Mouse (Mus musculus): ENCODE measurements around the gene Map3k11. TPM values are rescaled to one million over a fixed set of nuclear protein-coding genes. Genes with fewer than 3 reads are reported as not detected.

Map3k11 gene
- total RNA-seq, 2 experiments from 2014 or later = 16.1 to 17.2 TPM

- peak; percentile 83 to 86 for DNase-seq (ENCODE audit: low spot score in 2 of 2)
- intact Hi-C loops (cut with DNase I) = loop anchor here (1.0 to 2.0 kb wide), 3 partner anchors 16 to 43 kb away; partner anchors contain the start of genes Map3k11, Pcnx3 and Scyl1
Measured at GRCm38 (mm10) chr19:5727701-5728100, 39.2 kb downstream of the Map3k11 start.

- DNase-seq (ENCODE audit: low spot score in 2 of 2) = peak; percentile 61 to 63
- intact Hi-C loops (cut with DNase I) = loop anchor here (1.0 to 2.0 kb wide), 3 partner anchors 18 to 42 kb away; partner anchors contain the start of genes Map3k11, Pcnx3 and Scyl1
Measured at GRCm38 (mm10) chr19:5728631-5729443, 40.3 kb downstream of the Map3k11 start.

- intact Hi-C loops (cut with DNase I) = loop anchor here (2.0 kb wide), 2 partner anchors 41 kb away; partner anchors contain the start of genes Map3k11, Pcnx3 and Scyl1
- peak; percentile 81 to 83 for DNase-seq (ENCODE audit: low spot score in 2 of 2)
Measured at GRCm38 (mm10) chr19:5729444-5729815, 40.9 kb downstream of the Map3k11 start, which contains the start of gene Fam89b. Gene Fam89b, minus strand, starts transcription at chr19:5729653.

GRCm38 (mm10) chr19:5730314-5731186 is 42.0 kb downstream of the Map3k11 start:
- intact Hi-C loops (cut with DNase I) = no loop called here
- DNase-seq (ENCODE audit: low spot score in 2 of 2) = peak in 1 of 2 experiments; percentile 31

- peak; percentile 93 to 96 for DNase-seq (ENCODE audit: low spot score in 2 of 2)
- intact Hi-C loops (cut with DNase I) = no loop called here
Measured at GRCm38 (mm10) chr19:5731264-5731978, 42.9 kb downstream of the Map3k11 start.

GRCm38 (mm10) chr19:5734325-5734724 is 45.8 kb downstream of the Map3k11 start:
- DNase-seq (ENCODE audit: low spot score in 2 of 2) = no peak
- intact Hi-C loops (cut with DNase I) = no loop called here

GRCm38 (mm10) chr19:5739446-5739845 is 50.9 kb downstream of the Map3k11 start:
- no peak for DNase-seq (ENCODE audit: low spot score in 2 of 2)
- intact Hi-C loops (cut with DNase I) = no loop called here

- intact Hi-C loops (cut with DNase I) = no loop called here
- DNase-seq (ENCODE audit: low spot score in 2 of 2) = peak in 1 of 2 experiments; percentile 27
Measured at GRCm38 (mm10) chr19:5740320-5741317, 52.1 kb downstream of the Map3k11 start, which contains the start of gene Ltbp3. Gene Ltbp3, plus strand, starts transcription at chr19:5740904.

- intact Hi-C loops (cut with DNase I) = no loop called here
- DNase-seq (ENCODE audit: low spot score in 2 of 2) = peak; percentile 62 to 66
Measured at GRCm38 (mm10) chr19:5741641-5742240, 53.2 kb downstream of the Map3k11 start.

- no peak for DNase-seq (ENCODE audit: low spot score in 2 of 2)
- intact Hi-C loops (cut with DNase I) = no loop called here
Measured at GRCm38 (mm10) chr19:5742241-5742641, 53.7 kb downstream of the Map3k11 start.

GRCm38 (mm10) chr19:5743576-5743975 is 55.0 kb downstream of the Map3k11 start:
- no peak for DNase-seq (ENCODE audit: low spot score in 2 of 2)
- intact Hi-C loops (cut with DNase I) = no loop called here

- DNase-seq (ENCODE audit: low spot score in 2 of 2) = no peak
- intact Hi-C loops (cut with DNase I) = no loop called here
Measured at GRCm38 (mm10) chr19:5745756-5746710, 57.5 kb downstream of the Map3k11 start.

- DNase-seq (ENCODE audit: low spot score in 2 of 2) = no peak
- intact Hi-C loops (cut with DNase I) = no loop called here
Measured at GRCm38 (mm10) chr19:5746907-5747363, 58.4 kb downstream of the Map3k11 start.

- DNase-seq (ENCODE audit: low spot score in 2 of 2) = peak in 1 of 2 experiments; percentile 65
- intact Hi-C loops (cut with DNase I) = no loop called here
Measured at GRCm38 (mm10) chr19:5749476-5749875, 60.9 kb downstream of the Map3k11 start.

- no peak for DNase-seq (ENCODE audit: low spot score in 2 of 2)
- intact Hi-C loops (cut with DNase I) = no loop called here
Measured at GRCm38 (mm10) chr19:5750951-5751350, 62.4 kb downstream of the Map3k11 start.

GRCm38 (mm10) chr19:5751742-5752141 is 63.2 kb downstream of the Map3k11 start:
- intact Hi-C loops (cut with DNase I) = no loop called here
- DNase-seq (ENCODE audit: low spot score in 2 of 2) = no peak
